Mouse (Mus musculus): ENCODE measurements around the gene Rtkn.

DNA sequence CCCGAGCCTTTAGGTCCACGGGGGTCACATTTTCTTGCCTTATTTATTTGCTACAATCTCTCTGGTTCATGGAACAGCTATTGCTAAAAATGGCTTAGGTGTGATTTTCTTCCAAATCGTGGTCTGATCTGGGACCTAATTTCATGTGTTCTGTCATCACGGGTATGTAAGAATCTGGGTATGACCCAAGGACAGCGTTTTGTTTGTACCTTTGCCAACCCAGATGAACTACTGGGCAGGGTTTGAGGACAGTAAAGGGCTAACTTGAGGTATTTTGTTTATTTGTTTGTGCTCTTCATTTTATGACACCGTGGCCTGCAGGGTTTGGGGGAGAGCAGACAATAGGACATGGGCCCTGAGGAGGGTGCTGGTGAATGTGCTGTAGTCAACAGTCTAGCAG, 45.3 kb downstream of the Rtkn start:
- TF ChIP-seq POLR2A (IDR thresholded peaks at IDR 0.05; ENCODE audit: low read depth, low read length) (no peak), CTCF (IDR thresholded peaks at IDR 0.05; ENCODE audit: borderline replicate concordance, insufficient read depth, low read length) (no peak)

All from embryonic fibroblast, embryonic 13.5 days (primary cell).